Mouse (Mus musculus) brain, embryonic 14.5 days (tissue): ENCODE results near the gene Cnih3.

Source experiments
- CTCF ChIP-seq: fragments of 200-500 bp; IDR thresholded peaks from 2 replicates; pipeline ENCODE4 v1.5.1; 2012; ENCODE audit warnings: inconsistent platforms, mild to moderate bottlenecking, moderate library complexity, borderline replicate concordance; ENCODE audit not compliant: insufficient read depth, insufficient read length; ENCODE audit errors: extremely low read depth
- POLR2A ChIP-seq: fragments of 200-500 bp; IDR thresholded peaks from 2 replicates; pipeline ENCODE4 v1.6.1; 2012; ENCODE audit warnings: mild to moderate bottlenecking, inconsistent platforms, borderline replicate concordance; ENCODE audit not compliant: poor library complexity, insufficient read depth, insufficient read length, severe bottlenecking; ENCODE audit errors: extremely low read depth

DNA sequence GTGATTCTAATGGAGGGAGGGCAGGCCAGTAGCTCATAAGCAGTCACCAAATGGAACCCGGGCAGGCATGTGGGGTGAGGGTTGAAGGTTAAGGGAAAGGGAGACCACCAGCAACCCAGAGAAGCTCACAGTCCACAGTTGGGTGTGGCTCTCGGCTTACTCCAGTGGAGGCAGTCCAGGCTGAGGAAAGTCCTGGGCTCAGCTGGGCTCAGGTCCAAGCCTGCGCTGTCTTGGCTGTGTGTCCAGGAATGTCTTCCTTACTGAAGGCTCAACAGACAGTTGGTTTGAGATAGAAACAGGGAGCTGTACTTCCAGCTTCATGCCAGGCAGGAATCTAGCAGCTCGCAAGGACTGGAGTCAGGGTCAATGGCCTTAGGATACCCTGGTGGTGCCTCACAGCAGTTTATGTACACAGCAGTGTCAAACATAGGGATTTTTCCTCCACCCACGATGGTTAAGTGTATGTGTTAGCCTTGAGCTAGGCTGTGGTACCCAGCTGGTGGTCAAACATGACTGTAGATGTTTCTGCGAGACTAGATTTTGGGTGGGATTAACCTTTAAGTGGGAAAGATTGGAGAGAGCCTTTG lies 65.6 kb downstream of the Cnih3 start:
- TF ChIP-seq CTCF (no peak), POLR2A (no peak)
